Mouse (Mus musculus): ENCODE data around the gene Crip1. TPM values are rescaled to one million over a fixed set of nuclear protein-coding genes. Genes with fewer than 3 reads are reported as not detected.
A peak's percentile ranks its signal among the peaks of the same experiment; 100 is the strongest.

The Crip1 gene
- polyA plus RNA-seq, 1 experiment: 201 TPM

GRCm38 (mm10) chr12:113139908-113140615 lies 6.1 kb upstream of the Crip1 start, which contains the start of gene Crip2:
Gene Crip2, plus strand, starts transcription at chr12:113140236.
- under 1% methylated on average over 68 of the region's 68 CpGs for WGBS
- TF ChIP-seq CTCF (IDR thresholded peaks at IDR 0.05; ENCODE audit: control insufficient read depth, insufficient read depth, low read length): no peak
- TF ChIP-seq POLR2A (IDR thresholded peaks at IDR 0.05; ENCODE audit: borderline replicate concordance, control insufficient read depth, low read depth, low read length): no peak
- Histone ChIP-seq H3K27ac (ENCODE audit: control insufficient read depth, insufficient read depth, low read depth, low read length, poor library complexity) (peak within 1 kb of the TSS; percentile 47), H3K4me3 (replicated peaks; ENCODE audit: control insufficient read depth, low read depth, low read length) (peak within 1 kb of the TSS; percentile 89), H3K4me1 (ENCODE audit: control insufficient read depth, insufficient read depth, low read length) (peaks cover 2% of the 10 kb centered on the region)

- whole genome bisulfite sequencing: 4% methylated on average over 49 of the region's 49 CpGs
- H3K4me3 ChIP-seq (replicated peaks; ENCODE audit: control insufficient read depth, low read depth, low read length): peak overlapping the region; percentile 89
- no peak for TF ChIP-seq CTCF (IDR thresholded peaks at IDR 0.05; ENCODE audit: control insufficient read depth, insufficient read depth, low read length)
- 0 out of 2 replicates have a peak, but pooled peaks have one; percentile 10 for TF ChIP-seq POLR2A (IDR thresholded peaks at IDR 0.05; ENCODE audit: borderline replicate concordance, control insufficient read depth, low read depth, low read length)
- peaks cover 2% of the 10 kb centered on the region for H3K4me1 ChIP-seq (ENCODE audit: control insufficient read depth, insufficient read depth, low read length)
- H3K27ac ChIP-seq (ENCODE audit: control insufficient read depth, insufficient read depth, low read depth, low read length, poor library complexity): peak overlapping the region; percentile 47
Observed at GRCm38 (mm10) chr12:113140616-113141411, 5.3 kb upstream of the Crip1 start.

GRCm38 (mm10) chr12:113141531-113141973 lies 4.6 kb upstream of the Crip1 start:
- WGBS: 49% methylated on average over 8 of the region's 8 CpGs
- TF ChIP-seq CTCF (IDR thresholded peaks at IDR 0.05; ENCODE audit: control insufficient read depth, insufficient read depth, low read length) (no peak), POLR2A (IDR thresholded peaks at IDR 0.05; ENCODE audit: borderline replicate concordance, control insufficient read depth, low read depth, low read length) (no peak)
- Histone ChIP-seq H3K4me3 (replicated peaks; ENCODE audit: control insufficient read depth, low read depth, low read length) (no peak overlapping the region), H3K27ac (ENCODE audit: control insufficient read depth, insufficient read depth, low read depth, low read length, poor library complexity) (no peak overlapping the region), H3K4me1 (ENCODE audit: control insufficient read depth, insufficient read depth, low read length) (peaks cover 3% of the 10 kb centered on the region)

- TF ChIP-seq CTCF (IDR thresholded peaks at IDR 0.05; ENCODE audit: control insufficient read depth, insufficient read depth, low read length) (no peak), POLR2A (IDR thresholded peaks at IDR 0.05; ENCODE audit: borderline replicate concordance, control insufficient read depth, low read depth, low read length) (0 out of 2 replicates have a peak, but pooled peaks have one; percentile 8)
- 46% methylated on average over 15 of the region's 15 CpGs for WGBS
- H3K4me3 ChIP-seq (replicated peaks; ENCODE audit: control insufficient read depth, low read depth, low read length): no peak overlapping the region
- H3K4me1 ChIP-seq (ENCODE audit: control insufficient read depth, insufficient read depth, low read length): peaks cover 3% of the 10 kb centered on the region
- H3K27ac ChIP-seq (ENCODE audit: control insufficient read depth, insufficient read depth, low read depth, low read length, poor library complexity): no peak overlapping the region
Observed at GRCm38 (mm10) chr12:113142021-113142975, 3.8 kb upstream of the Crip1 start.

GRCm38 (mm10) chr12:113143164-113143563 lies 3.0 kb upstream of the Crip1 start:
- 49% methylated on average over 7 of the region's 7 CpGs for WGBS
- H3K4me3 ChIP-seq (replicated peaks; ENCODE audit: control insufficient read depth, low read depth, low read length): no peak overlapping the region
- TF ChIP-seq POLR2A (IDR thresholded peaks at IDR 0.05; ENCODE audit: borderline replicate concordance, control insufficient read depth, low read depth, low read length) (no peak), CTCF (IDR thresholded peaks at IDR 0.05; ENCODE audit: control insufficient read depth, insufficient read depth, low read length) (no peak)
- peaks cover 4% of the 10 kb centered on the region for H3K4me1 ChIP-seq (ENCODE audit: control insufficient read depth, insufficient read depth, low read length)
- no peak overlapping the region for H3K27ac ChIP-seq (ENCODE audit: control insufficient read depth, insufficient read depth, low read depth, low read length, poor library complexity)

GRCm38 (mm10) chr12:113144001-113144756 lies 1.9 kb upstream of the Crip1 start:
- TF ChIP-seq CTCF (IDR thresholded peaks at IDR 0.05; ENCODE audit: control insufficient read depth, insufficient read depth, low read length) (peak; percentile 81), POLR2A (IDR thresholded peaks at IDR 0.05; ENCODE audit: borderline replicate concordance, control insufficient read depth, low read depth, low read length) (no peak)
- H3K27ac ChIP-seq (ENCODE audit: control insufficient read depth, insufficient read depth, low read depth, low read length, poor library complexity): no peak overlapping the region
- H3K4me3 ChIP-seq (replicated peaks; ENCODE audit: control insufficient read depth, low read depth, low read length): no peak overlapping the region
- 75% methylated on average over 20 of the region's 20 CpGs for WGBS
- peaks cover 8% of the 10 kb centered on the region for H3K4me1 ChIP-seq (ENCODE audit: control insufficient read depth, insufficient read depth, low read length)

- TF ChIP-seq POLR2A (IDR thresholded peaks at IDR 0.05; ENCODE audit: borderline replicate concordance, control insufficient read depth, low read depth, low read length): no peak
- no peak for TF ChIP-seq CTCF (IDR thresholded peaks at IDR 0.05; ENCODE audit: control insufficient read depth, insufficient read depth, low read length)
- peaks cover 8% of the 10 kb centered on the region for H3K4me1 ChIP-seq (ENCODE audit: control insufficient read depth, insufficient read depth, low read length)
- 90% methylated on average over 16 of the region's 16 CpGs for WGBS
- no peak overlapping the region for H3K4me3 ChIP-seq (replicated peaks; ENCODE audit: control insufficient read depth, low read depth, low read length)
- no peak overlapping the region for H3K27ac ChIP-seq (ENCODE audit: control insufficient read depth, insufficient read depth, low read depth, low read length, poor library complexity)
Observed at GRCm38 (mm10) chr12:113144886-113145285, 1.2 kb upstream of the Crip1 start.
